Mouse (Mus musculus) olfactory bulb, adult 2 months (tissue): ENCODE data around the gene Susd3.

Source experiments
- CTCF ChIP-seq: fragments of 200-500 bp; IDR thresholded peaks from 2 replicates; pipeline ENCODE4 v1.5.1; 2012; ENCODE audit warnings: low read depth, mild to moderate bottlenecking, low read length, moderate library complexity; ENCODE audit not compliant: insufficient read depth
- POLR2A ChIP-seq: fragments of 200-500 bp; IDR thresholded peaks from 2 replicates; pipeline ENCODE4 v1.6.1; 2012; ENCODE audit warnings: mild to moderate bottlenecking, low read depth, low read length, moderate library complexity; ENCODE audit not compliant: insufficient read depth

- TF ChIP-seq CTCF (no peak), POLR2A (no peak)
Measured at GRCm38 (mm10) chr13:49245251-49245650, 3.3 kb downstream of the Susd3 start.
